8 mouse cellular contexts compared by ENCODE assay signal in genomic region chr10:84621826-84622790, GRCm38 (mm10). TPM values are rescaled to one million over a fixed set of nuclear protein-coding genes. Genes with fewer than 3 reads are reported as not detected.
DNase-seq lines count a peak whose midpoint lies in the region; ATAC-seq lines count a peak whose summit lies in the region.

Gene Polr3b, plus strand, starts transcription at chr10:84622292.

- H3K4me2 ChIP-seq in lung, embryonic 16.5 days (ENCODE audit: low read depth, low read length): peak within 1 kb of the TSS; percentile 56

- H3K4me1 ChIP-seq in lung, embryonic 16.5 days (replicated peaks; ENCODE audit: control insufficient read depth, insufficient read depth, low read length): peaks cover 9% of the 10 kb centered on the region

- ATAC-seq in hematopoietic stem cell, adult 5-6 weeks (replicated peaks in 1 of 2; ENCODE audit: insufficient read depth in 1 of 2, low FRiP score in 2 of 2, low TSS enrichment in 1 of 2, low read depth in 1 of 2, poor library complexity in 2 of 2, severe bottlenecking in 2 of 2): peak; percentile 98 to 99
- peak; percentile 97 for ATAC-seq in lung, embryonic 16.5 days (ENCODE audit: low read depth)

- no peaks in the 10 kb centered on the region for H3K9me3 ChIP-seq in lung, embryonic 16.5 days (ENCODE audit: control insufficient read depth, low read length)

- WGBS in lung, embryonic 16.5 days: 8% methylated on average over 53 of the region's 53 CpGs

- peak within 1 kb of the TSS; percentile 96 for H3K27ac ChIP-seq in lung, embryonic 16.5 days (ENCODE audit: low read length)

- H3K4me3 ChIP-seq in lung, embryonic 16.5 days (ENCODE audit: low read length): peak within 1 kb of the TSS; percentile 70

- no peaks in the 10 kb centered on the region for H3K27me3 ChIP-seq in lung, embryonic 16.5 days (ENCODE audit: control insufficient read depth, insufficient read depth, low read depth, low read length)

- peak within 1 kb of the TSS; percentile 70 for H3K9ac ChIP-seq in lung, embryonic 16.5 days (ENCODE audit: low read length)

- DNase-seq in MEL-GATA-1-ER (ENCODE audit: extremely low read depth, low read depth): peak; percentile 95
- DNase-seq in cerebellum, adult 8-10 months: peak; percentile 97
- peak; percentile 94 for DNase-seq in forelimb bud, embryonic 11.5 days (ENCODE audit: low read depth, low spot score)
- peak; percentile 93 for DNase-seq in layer of hippocampus, adult 9-10 months (ENCODE audit: low spot score)
- peak; percentile 90 for DNase-seq in ovary, postnatal 10 days (ENCODE audit: low spot score)
- peak; percentile 86 to 88 for DNase-seq in thymus, postnatal 10 days (ENCODE audit: low spot score in 2 of 2)

- H3K36me3 ChIP-seq in lung, embryonic 16.5 days (ENCODE audit: control insufficient read depth, insufficient read depth, low read length): no peaks in the 10 kb centered on the region

RNA-seq across cellular contexts. Expression of gene Polr3b, which starts in this region (rescaled TPM):
- total RNA-seq in hematopoietic stem cell, adult 5-6 weeks (2017): 26.5 and 33.6 TPM in 2 replicates
- 13.7 and 15.3 TPM in 2 replicates for polyA plus RNA-seq in lung, embryonic 16.5 days (2015; fragmentation: Nextera tagmentation; extraction: Ambion mirVana)

Comparison
In these comparisons a context has a peak if more than half of its experiments do, and no peak if none do; other contexts are left out.
1. Peak in every context shown above with its lines: DNase-seq, ATAC-seq, H3K4me3 ChIP-seq and H3K27ac ChIP-seq.